Mouse (Mus musculus): ENCODE data around the gene Rasl11a. TPM values are rescaled to one million over a fixed set of nuclear protein-coding genes. Genes with fewer than 3 reads are reported as not detected.

The Rasl11a gene
- total RNA-seq (2021): 10 to 100 TPM in 1 of 2 experiments, 1 to 10 TPM in 1; 9.2 to 17.1 TPM
- long read RNA-seq, experiment 1, partial matches to known transcripts: 1 of 4 reads
- long read RNA-seq, experiment 1, other reads (novel, unspliced or antisense): 0 of 4 reads
- long read RNA-seq, experiment 2, transcript Rasl11a-201 (4 exons, 1,126 nt): major isoform, 9 of 12 reads
- long read RNA-seq, experiment 2, partial matches to known transcripts: 0 of 12 reads
- long read RNA-seq, experiment 2, other reads (novel, unspliced or antisense): 3 of 12 reads

- Histone ChIP-seq H3K27ac (peak within 1 kb of the TSS; percentile 50), H3K4me3 (peak within 1 kb of the TSS; percentile 66)
- intact Hi-C loops (cut with DNase I): loop anchor here (1.0 to 5.0 kb wide), 4 partner anchors 22 to 138 kb away; no protein-coding TSS in a partner anchor
- peak; percentile 83 to 86 for DNase-seq (ENCODE audit: extremely low spot score in 1 of 2, low spot score in 2 of 2)
- TF ChIP-seq CTCF (IDR thresholded peaks at IDR 0.05): no peak; the same call in 1 of the 2 replicates
Observed at GRCm38 (mm10) chr5:146844945-146845365, at the start of gene Rasl11a. Gene Rasl11a (plus strand): TSS chr5:146845071.

- TF ChIP-seq CTCF (IDR thresholded peaks at IDR 0.05): no peak
- Histone ChIP-seq H3K27ac (peak overlapping the region; percentile 80; the same call in 1 of the 2 replicates), H3K4me3 (no peak overlapping the region)
- intact Hi-C loops (cut with DNase I): no loop called here
- DNase-seq (ENCODE audit: extremely low spot score in 1 of 2, low spot score in 2 of 2): no peak
Observed at GRCm38 (mm10) chr5:146795728-146796127, 49.1 kb upstream of the Rasl11a start.

GRCm38 (mm10) chr5:146798031-146798430 lies 46.8 kb upstream of the Rasl11a start:
- TF ChIP-seq CTCF (IDR thresholded peaks at IDR 0.05): no peak
- DNase-seq (ENCODE audit: extremely low spot score in 1 of 2, low spot score in 2 of 2): no peak
- no peak overlapping the region for H3K27ac ChIP-seq
- intact Hi-C loops (cut with DNase I): no loop called here
- H3K4me3 ChIP-seq: no peak overlapping the region

- intact Hi-C loops (cut with DNase I): no loop called here
- TF ChIP-seq CTCF (IDR thresholded peaks at IDR 0.05): no peak
- Histone ChIP-seq H3K4me3 (no peak overlapping the region), H3K27ac (no peak overlapping the region)
- DNase-seq (ENCODE audit: extremely low spot score in 1 of 2, low spot score in 2 of 2): no peak
Observed at GRCm38 (mm10) chr5:146806004-146806430, 38.9 kb upstream of the Rasl11a start.

- TF ChIP-seq CTCF (IDR thresholded peaks at IDR 0.05): no peak
- DNase-seq (ENCODE audit: extremely low spot score in 1 of 2, low spot score in 2 of 2): no peak
- H3K4me3 ChIP-seq: no peak overlapping the region
- H3K27ac ChIP-seq: no peak overlapping the region
- intact Hi-C loops (cut with DNase I): no loop called here
Observed at GRCm38 (mm10) chr5:146809951-146810350, 34.9 kb upstream of the Rasl11a start.

- H3K27ac ChIP-seq: no peak overlapping the region
- H3K4me3 ChIP-seq: no peak overlapping the region
- intact Hi-C loops (cut with DNase I): no loop called here
- no peak for DNase-seq (ENCODE audit: extremely low spot score in 1 of 2, low spot score in 2 of 2)
- no peak for TF ChIP-seq CTCF (IDR thresholded peaks at IDR 0.05)
Observed at GRCm38 (mm10) chr5:146812866-146813265, 32.0 kb upstream of the Rasl11a start.

- no peak for DNase-seq (ENCODE audit: extremely low spot score in 1 of 2, low spot score in 2 of 2)
- Histone ChIP-seq H3K27ac (no peak overlapping the region), H3K4me3 (no peak overlapping the region)
- no peak; the same call in 1 of the 2 replicates for TF ChIP-seq CTCF (IDR thresholded peaks at IDR 0.05)
- intact Hi-C loops (cut with DNase I): no loop called here
Observed at GRCm38 (mm10) chr5:146813421-146813820, 31.4 kb upstream of the Rasl11a start.

- Histone ChIP-seq H3K27ac (no peak overlapping the region), H3K4me3 (no peak overlapping the region)
- DNase-seq (ENCODE audit: extremely low spot score in 1 of 2, low spot score in 2 of 2): no peak
- TF ChIP-seq CTCF (IDR thresholded peaks at IDR 0.05): no peak
- intact Hi-C loops (cut with DNase I): no loop called here
Observed at GRCm38 (mm10) chr5:146815394-146815793, 29.5 kb upstream of the Rasl11a start.

GRCm38 (mm10) chr5:146817583-146817982 lies 27.3 kb upstream of the Rasl11a start:
- intact Hi-C loops (cut with DNase I): no loop called here
- TF ChIP-seq CTCF (IDR thresholded peaks at IDR 0.05): no peak
- no peak for DNase-seq (ENCODE audit: extremely low spot score in 1 of 2, low spot score in 2 of 2)
- H3K4me3 ChIP-seq: no peak overlapping the region
- H3K27ac ChIP-seq: peak overlapping the region; percentile 47; the same call in 1 of the 2 replicates

GRCm38 (mm10) chr5:146818906-146819623 lies 25.8 kb upstream of the Rasl11a start:
- TF ChIP-seq CTCF (IDR thresholded peaks at IDR 0.05): no peak
- H3K4me3 ChIP-seq: no peak overlapping the region
- intact Hi-C loops (cut with DNase I): no loop called here
- no peak for DNase-seq (ENCODE audit: extremely low spot score in 1 of 2, low spot score in 2 of 2)
- H3K27ac ChIP-seq: no peak overlapping the region

- no peak for TF ChIP-seq CTCF (IDR thresholded peaks at IDR 0.05)
- Histone ChIP-seq H3K27ac (peak overlapping the region; percentile 56), H3K4me3 (no peak overlapping the region)
- intact Hi-C loops (cut with DNase I): no loop called here
- no peak for DNase-seq (ENCODE audit: extremely low spot score in 1 of 2, low spot score in 2 of 2)
Observed at GRCm38 (mm10) chr5:146823005-146823404, 21.9 kb upstream of the Rasl11a start.

- Histone ChIP-seq H3K27ac (no peak overlapping the region), H3K4me3 (no peak overlapping the region)
- TF ChIP-seq CTCF (IDR thresholded peaks at IDR 0.05): no peak
- intact Hi-C loops (cut with DNase I): no loop called here
- no peak for DNase-seq (ENCODE audit: extremely low spot score in 1 of 2, low spot score in 2 of 2)
Observed at GRCm38 (mm10) chr5:146829528-146829927, 15.3 kb upstream of the Rasl11a start.

All from left cerebral cortex, adult 2 months (tissue).